Mouse (Mus musculus): Measurements from ENCODE around the gene Mpv17l. TPM values are rescaled to one million over a fixed set of nuclear protein-coding genes. Genes with fewer than 3 reads are reported as not detected.
A peak's percentile ranks its signal among the peaks of the same experiment; 100 is the strongest.
"Not testable (repeated sequence)": the region's sequence is repeated elsewhere in the genome, so short reads cannot be mapped to it uniquely, and the experiment has no call there.

The Mpv17l gene
- polyA plus RNA-seq, 1 experiment from 2014 or later = 2.5 TPM

DNA sequence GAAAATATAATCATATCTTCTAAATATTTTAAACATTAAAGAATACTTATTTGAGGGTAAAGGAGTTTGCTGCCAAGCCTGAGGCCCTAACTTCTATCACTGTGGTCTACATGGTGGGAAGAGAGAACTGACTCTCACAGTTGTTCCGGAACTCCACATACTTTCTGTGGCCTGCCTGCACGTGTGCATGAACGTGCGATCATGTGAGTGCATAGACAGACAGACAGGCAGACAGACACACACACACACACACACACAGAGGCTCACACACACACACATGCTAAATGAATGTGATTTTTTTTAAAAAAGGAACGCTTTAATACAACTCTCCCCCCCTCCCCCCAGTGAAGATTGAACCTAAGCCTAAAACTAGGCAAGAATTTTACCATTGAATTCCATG, 41.8 kb downstream of the Mpv17l start:
- 86% methylated on average over 5 of the region's 5 CpGs for WGBS
- Histone ChIP-seq H3K27me3 (ENCODE audit: insufficient read depth, poor library complexity, severe bottlenecking) (peaks cover 26% of the 10 kb centered on the region), H3K9me3 (no peaks in the 10 kb centered on the region)

DNA sequence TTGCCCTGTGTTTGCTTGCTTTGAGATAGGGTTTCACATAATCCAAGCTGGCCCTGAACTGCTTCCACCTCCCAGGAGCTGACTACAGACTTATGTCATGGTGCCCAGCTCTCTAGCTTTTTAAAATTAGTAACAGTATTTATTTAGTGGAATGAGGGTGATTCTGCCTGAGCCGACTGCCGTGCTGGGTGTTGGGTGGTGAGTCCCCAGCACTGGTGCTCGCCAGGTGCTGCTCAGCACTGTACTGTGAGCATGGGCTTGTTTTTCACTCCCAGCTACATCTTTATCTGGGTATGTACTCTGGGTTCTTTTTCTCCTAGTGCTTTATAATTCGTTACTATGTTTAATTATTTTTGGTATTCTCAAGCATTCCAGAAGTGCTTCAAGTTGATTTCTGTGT, 42.2 kb downstream of the Mpv17l start:
- Histone ChIP-seq H3K4me1 (peaks cover 4% of the 10 kb centered on the region; the same call in 1 of the 2 replicates), H3K27me3 (ENCODE audit: insufficient read depth, poor library complexity, severe bottlenecking) (peaks cover 24% of the 10 kb centered on the region), H3K4me3 (no peak overlapping the region), H3K36me3 (no peaks in the 10 kb centered on the region), H3K27ac (no peak overlapping the region), H3K9me3 (no peaks in the 10 kb centered on the region)
- DNase-seq (ENCODE audit: low spot score) = no peak
- WGBS = 71% methylated on average over 4 of the region's 4 CpGs

More for the DNA sequence above, 41.8 kb downstream of the Mpv17l start:
- no peak for DNase-seq (ENCODE audit: low spot score)
- H3K4me3 ChIP-seq = no peak overlapping the region
- H3K36me3 ChIP-seq = no peaks in the 10 kb centered on the region
- no peak overlapping the region for H3K27ac ChIP-seq
- peaks cover 4% of the 10 kb centered on the region; the same call in 1 of the 2 replicates for H3K4me1 ChIP-seq

DNA sequence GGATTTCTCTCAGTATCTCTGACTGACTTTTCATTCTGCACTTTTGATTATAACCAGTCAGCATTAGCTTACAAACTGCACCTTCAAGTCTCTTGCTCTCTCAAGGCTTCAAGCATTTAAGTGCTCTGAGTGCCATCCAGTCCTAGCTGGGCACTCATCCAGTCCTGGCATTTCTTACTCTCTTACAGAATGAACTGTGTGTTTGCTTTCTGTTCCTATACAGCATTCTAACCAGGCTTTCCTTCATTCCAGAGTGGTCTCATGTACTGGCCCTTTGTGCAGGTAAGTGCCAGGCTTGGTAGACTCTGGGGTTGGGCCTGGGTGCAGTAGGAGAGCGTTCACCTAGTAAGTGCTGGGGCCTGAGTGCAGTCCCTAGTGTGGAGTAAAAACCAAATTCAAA, 43.3 kb downstream of the Mpv17l start:
- no peak overlapping the region for H3K4me3 ChIP-seq
- 91% methylated on average over 1 of the region's 1 CpGs for WGBS
- H3K9me3 ChIP-seq = no peaks in the 10 kb centered on the region
- peaks cover 13% of the 10 kb centered on the region for H3K27me3 ChIP-seq (ENCODE audit: insufficient read depth, poor library complexity, severe bottlenecking)
- no peak for DNase-seq (ENCODE audit: low spot score)
- no peak overlapping the region for H3K27ac ChIP-seq
- no peaks in the 10 kb centered on the region for H3K4me1 ChIP-seq
- no peaks in the 10 kb centered on the region for H3K36me3 ChIP-seq

DNA sequence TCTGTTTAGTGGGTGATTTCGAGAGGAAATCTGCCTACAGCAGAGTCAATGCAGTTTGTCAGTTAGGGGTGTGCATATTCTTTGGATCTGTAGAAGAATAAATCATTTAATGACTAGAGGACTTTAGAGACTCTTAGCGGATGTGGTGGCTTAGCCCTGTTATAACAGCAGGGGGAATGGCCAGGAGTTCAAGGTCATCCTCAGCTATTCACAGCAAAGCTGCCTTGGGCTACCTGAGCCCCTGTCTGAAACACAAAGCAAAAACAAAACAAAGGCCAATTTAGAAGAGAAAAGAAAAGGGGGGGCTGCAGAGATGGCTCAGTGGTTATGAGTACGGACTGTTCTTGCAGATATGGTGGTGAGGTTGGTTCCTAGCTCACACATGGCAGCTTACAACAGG, 48.3 kb downstream of the Mpv17l start:
- Histone ChIP-seq H3K27me3 (ENCODE audit: insufficient read depth, poor library complexity, severe bottlenecking) (no peaks in the 10 kb centered on the region), H3K4me3 (no peak overlapping the region), H3K4me1 (no peaks in the 10 kb centered on the region), H3K36me3 (no peaks in the 10 kb centered on the region), H3K9me3 (no peaks in the 10 kb centered on the region), H3K27ac (no peak overlapping the region)
- 76% methylated on average over 3 of the region's 3 CpGs for WGBS
- DNase-seq (ENCODE audit: low spot score) = no peak

- no peaks in the 10 kb centered on the region for H3K27me3 ChIP-seq (ENCODE audit: insufficient read depth, poor library complexity, severe bottlenecking)
- H3K9me3 ChIP-seq = no peaks in the 10 kb centered on the region
- 27% methylated on average over 1 of the region's 1 CpGs for WGBS
- no peaks in the 10 kb centered on the region for H3K4me1 ChIP-seq
- no peak overlapping the region for H3K27ac ChIP-seq
- no peaks in the 10 kb centered on the region for H3K36me3 ChIP-seq
- H3K4me3 ChIP-seq = no peak overlapping the region
- DNase-seq (ENCODE audit: low spot score) = no peak
Measured at GRCm38 (mm10) chr16:13962053-13962452, 59.1 kb downstream of the Mpv17l start.

DNA sequence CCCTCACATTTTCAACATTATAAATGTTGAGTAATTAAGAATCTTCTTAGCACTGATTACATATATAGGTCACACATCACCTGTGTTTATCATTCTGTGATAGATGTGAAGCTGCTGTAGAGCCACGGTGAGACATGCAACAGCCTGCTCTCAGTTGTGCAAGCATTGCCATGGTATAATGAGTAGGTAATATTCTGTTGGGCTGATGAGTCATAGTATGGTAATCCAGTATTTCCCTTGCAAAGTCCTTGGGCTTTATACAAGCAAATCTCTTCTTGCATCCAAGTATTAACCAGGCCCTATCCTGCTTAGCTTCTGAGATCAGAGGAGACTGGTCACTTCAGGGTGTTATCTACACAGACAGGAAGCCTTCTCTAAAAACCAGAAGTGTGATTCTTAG, 66.1 kb downstream of the Mpv17l start:
- 86% methylated on average over 1 of the region's 1 CpGs for WGBS
- DNase-seq (ENCODE audit: low spot score) = no peak
- Histone ChIP-seq H3K27ac (no peak overlapping the region), H3K4me1 (no peaks in the 10 kb centered on the region), H3K27me3 (ENCODE audit: insufficient read depth, poor library complexity, severe bottlenecking) (no peaks in the 10 kb centered on the region), H3K36me3 (no peaks in the 10 kb centered on the region), H3K4me3 (no peak overlapping the region), H3K9me3 (no peaks in the 10 kb centered on the region)

- Histone ChIP-seq H3K36me3 (no peaks in the 10 kb centered on the region), H3K4me3 (no peak overlapping the region), H3K9me3 (no peaks in the 10 kb centered on the region), H3K27ac (no peak overlapping the region), H3K27me3 (ENCODE audit: insufficient read depth, poor library complexity, severe bottlenecking) (no peaks in the 10 kb centered on the region), H3K4me1 (no peaks in the 10 kb centered on the region)
- 86% methylated on average over 8 of the region's 8 CpGs for WGBS
- no peak for DNase-seq (ENCODE audit: low spot score)
Measured at GRCm38 (mm10) chr16:13972051-13972450, 69.1 kb downstream of the Mpv17l start.

GRCm38 (mm10) chr16:13976358-13976896, 73.5 kb downstream of the Mpv17l start:
- H3K36me3 ChIP-seq; H3K4me1 ChIP-seq; DNase-seq (ENCODE audit: low spot score); H3K27ac ChIP-seq; H3K4me3 ChIP-seq; H3K27me3 ChIP-seq (ENCODE audit: insufficient read depth, poor library complexity, severe bottlenecking); H3K9me3 ChIP-seq: not testable (repeated sequence)
- WGBS = 81% methylated on average over 4 of the region's 4 CpGs

DNA sequence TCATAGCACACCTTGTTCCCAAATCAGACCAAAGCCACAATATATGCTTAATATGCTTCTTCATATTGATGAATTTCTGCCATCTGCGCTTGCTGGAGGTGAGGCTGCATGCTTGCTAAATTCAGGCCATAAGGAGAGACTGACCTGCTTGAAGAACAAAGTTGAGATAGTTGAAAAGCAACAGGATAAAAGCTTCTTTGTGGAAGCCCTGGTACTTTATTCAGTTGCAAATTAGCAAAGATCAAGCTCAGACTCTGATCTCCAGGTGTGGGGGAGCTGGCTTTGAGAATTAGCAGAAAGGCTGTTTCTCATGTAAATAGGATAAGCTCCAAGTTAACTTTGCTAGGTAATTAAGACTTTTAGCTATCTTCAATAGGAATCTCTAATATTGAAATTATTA, 74.1 kb downstream of the Mpv17l start:
- not testable (repeated sequence) for DNase-seq (ENCODE audit: low spot score); H3K4me1 ChIP-seq
- WGBS = 52% methylated on average over 1 of the region's 1 CpGs

DNA sequence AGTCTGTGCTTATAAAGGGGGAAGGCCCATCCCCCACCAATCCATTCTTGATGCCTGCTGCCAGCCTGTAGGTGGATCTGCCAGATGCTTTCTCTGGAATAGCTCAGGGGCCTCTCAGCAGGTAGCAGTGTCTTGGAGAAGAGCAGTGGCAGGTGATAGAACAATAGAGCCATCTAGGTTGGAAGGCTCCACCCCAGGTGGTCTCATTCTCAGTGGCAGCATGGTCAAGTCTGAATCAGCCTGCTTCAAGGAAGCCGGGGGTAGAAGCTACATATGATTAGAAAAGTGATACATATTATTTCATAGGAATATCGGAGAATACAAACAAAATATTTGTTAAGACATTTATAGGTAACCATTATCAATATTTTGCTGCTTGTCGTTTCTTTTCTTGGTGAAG, 78.8 kb downstream of the Mpv17l start:
- not testable (repeated sequence) for H3K9me3 ChIP-seq; H3K4me3 ChIP-seq; H3K36me3 ChIP-seq; H3K4me1 ChIP-seq; DNase-seq (ENCODE audit: low spot score); H3K27me3 ChIP-seq (ENCODE audit: insufficient read depth, poor library complexity, severe bottlenecking); H3K27ac ChIP-seq
- WGBS = 75% methylated on average over 3 of the region's 3 CpGs

More for the DNA sequence above, 74.1 kb downstream of the Mpv17l start:
- not testable (repeated sequence) for H3K9me3 ChIP-seq; H3K4me3 ChIP-seq; H3K27ac ChIP-seq; H3K27me3 ChIP-seq (ENCODE audit: insufficient read depth, poor library complexity, severe bottlenecking); H3K36me3 ChIP-seq

DNA sequence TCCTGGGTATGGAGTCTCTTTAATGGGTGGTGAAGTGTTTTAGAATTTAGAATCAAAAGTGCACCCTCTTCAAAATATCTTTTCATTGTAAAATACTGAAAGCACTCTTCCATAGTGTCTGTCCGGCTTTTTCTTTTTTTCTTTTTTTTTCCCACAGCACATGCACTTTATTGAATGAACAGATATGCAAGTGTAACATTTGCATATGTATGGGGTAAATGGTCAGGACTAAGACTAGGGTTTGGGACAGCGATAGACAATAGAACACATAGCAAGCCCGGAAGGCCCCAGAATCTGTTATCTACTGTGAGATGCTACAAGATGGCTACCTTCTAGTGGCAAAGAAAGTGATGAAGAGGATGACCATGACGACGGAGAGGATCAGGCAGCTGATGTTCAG, 80.2 kb downstream of the Mpv17l start:
- H3K4me3 ChIP-seq = no peak overlapping the region
- no peaks in the 10 kb centered on the region for H3K36me3 ChIP-seq
- DNase-seq (ENCODE audit: low spot score) = no peak
- H3K4me1 ChIP-seq = peaks cover 12% of the 10 kb centered on the region
- WGBS = 89% methylated on average over 5 of the region's 5 CpGs
- H3K27me3 ChIP-seq (ENCODE audit: insufficient read depth, poor library complexity, severe bottlenecking) = peaks cover 12% of the 10 kb centered on the region; the same call in 1 of the 2 replicates
- H3K9me3 ChIP-seq = no peaks in the 10 kb centered on the region
- H3K27ac ChIP-seq = no peak overlapping the region

- no peaks in the 10 kb centered on the region for H3K36me3 ChIP-seq
- WGBS = 50% methylated on average over 3 of the region's 3 CpGs
- H3K27ac ChIP-seq = no peak overlapping the region
- no peak for DNase-seq (ENCODE audit: low spot score)
- peaks cover 12% of the 10 kb centered on the region for H3K4me1 ChIP-seq
- no peaks in the 10 kb centered on the region for H3K9me3 ChIP-seq
- H3K27me3 ChIP-seq (ENCODE audit: insufficient read depth, poor library complexity, severe bottlenecking) = peaks cover 13% of the 10 kb centered on the region; the same call in 1 of the 2 replicates
- peak overlapping the region; percentile 66 for H3K4me3 ChIP-seq
Measured at GRCm38 (mm10) chr16:13986197-13986573, 83.2 kb downstream of the Mpv17l start.

GRCm38 (mm10) chr16:13986574-13987478, 83.9 kb downstream of the Mpv17l start, which contains the start of the genes 2900011O08Rik and Ifitm7:
TSS of gene 2900011O08Rik (plus strand) at chr16:13986604.
TSS of gene Ifitm7 (minus strand) at chr16:13986888.
- Histone ChIP-seq H3K4me1 (peaks cover 12% of the 10 kb centered on the region), H3K36me3 (no peaks in the 10 kb centered on the region), H3K9me3 (no peaks in the 10 kb centered on the region), H3K27me3 (ENCODE audit: insufficient read depth, poor library complexity, severe bottlenecking) (peaks cover 13% of the 10 kb centered on the region; the same call in 1 of the 2 replicates), H3K27ac (0 out of 2 replicates have a peak within 1 kb of the TSS, but pooled peaks have one; percentile 52), H3K4me3 (peak within 1 kb of the TSS; percentile 66)
- no peak for DNase-seq (ENCODE audit: low spot score)
- WGBS = under 1% methylated on average over 31 of the region's 31 CpGs
